In the genomic region with DNA sequence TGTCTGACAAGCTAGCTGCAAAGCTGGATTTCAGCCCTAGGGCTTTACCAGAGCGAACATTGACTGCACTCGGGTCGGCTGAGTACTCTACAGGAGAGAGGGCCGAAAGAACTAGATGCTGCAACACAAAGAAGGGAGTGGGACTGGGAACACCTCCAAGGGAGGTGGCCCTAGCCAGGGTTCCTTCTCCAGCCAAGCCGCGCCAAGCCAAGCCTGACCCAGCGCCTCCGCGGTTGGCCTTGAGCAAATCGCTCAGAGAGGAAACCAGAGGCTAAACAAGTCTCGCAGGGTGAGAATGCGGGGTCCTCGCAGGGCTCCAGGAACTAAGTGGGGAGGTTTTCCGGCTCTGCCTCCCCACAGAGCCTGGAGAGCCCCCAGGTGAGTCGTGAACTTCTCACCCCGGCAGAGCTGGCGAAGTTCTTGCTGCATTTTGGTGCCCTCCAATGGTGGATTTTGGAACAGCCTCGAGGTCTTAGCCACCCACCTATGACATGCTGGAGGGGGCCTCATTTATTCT, we compare ENCODE assay signal across 8 mouse cellular contexts. TPM values are rescaled to one million over a fixed set of nuclear protein-coding genes. Genes with fewer than 3 reads are reported as not detected.
DNase-seq lines count a peak whose midpoint lies in the region; ATAC-seq and TF ChIP-seq lines count a peak whose summit lies in the region.

No protein-coding gene starts in this region.

- H3K9me3 ChIP-seq in forebrain, embryonic 10.5 days: peaks cover 4% of the 10 kb centered on the region; the same call in 1 of the 2 replicates
- 0 out of 2 replicates have a peak, but pooled peaks cover 1% of the 10 kb centered on the region for H3K9me3 ChIP-seq in heart, embryonic 15.5 days (replicated peaks)
- no peaks in the 10 kb centered on the region for H3K9me3 ChIP-seq in liver, postnatal 0 days (ENCODE audit: low read length)
- no peaks in the 10 kb centered on the region for H3K9me3 ChIP-seq in neural tube, embryonic 15.5 days (replicated peaks)

- H3K36me3 ChIP-seq in forebrain, embryonic 10.5 days (replicated peaks): no peaks in the 10 kb centered on the region
- no peaks in the 10 kb centered on the region for H3K36me3 ChIP-seq in heart, embryonic 15.5 days
- no peaks in the 10 kb centered on the region for H3K36me3 ChIP-seq in liver, postnatal 0 days (replicated peaks; ENCODE audit: insufficient read depth, low read length)
- no peaks in the 10 kb centered on the region for H3K36me3 ChIP-seq in neural tube, embryonic 15.5 days

- 0% methylated on average over 18 of the region's 18 CpGs for WGBS in forebrain, embryonic 10.5 days
- WGBS in heart, embryonic 15.5 days: 2% methylated on average over 18 of the region's 18 CpGs
- 6% methylated on average over 18 of the region's 18 CpGs for WGBS in liver, postnatal 0 days (ENCODE audit: insufficient replicate concordance)
- WGBS in neural tube, embryonic 15.5 days: 2% methylated on average over 18 of the region's 18 CpGs

- peak; percentile 80 for TF ChIP-seq CTCF in brain, embryonic 14.5 days (IDR thresholded peaks at IDR 0.05; ENCODE audit: borderline replicate concordance, extremely low read depth, insufficient read depth, insufficient read length)
- TF ChIP-seq CTCF in liver, postnatal 0 days (IDR thresholded peaks at IDR 0.05; ENCODE audit: low read depth): peak; percentile 67

- H3K4me2 ChIP-seq in heart, embryonic 15.5 days: peak overlapping the region; percentile 86
- H3K4me2 ChIP-seq in liver, postnatal 0 days (ENCODE audit: low read depth, low read length): peak overlapping the region; percentile 76
- peak overlapping the region; percentile 87 for H3K4me2 ChIP-seq in neural tube, embryonic 15.5 days

- peak; percentile 76 for ATAC-seq in heart, embryonic 15.5 days (replicated peaks; ENCODE audit: insufficient number of reproducible peaks, insufficient read depth, low FRiP score, low read depth)
- peak; percentile 44; the same call in 1 of the 2 replicates for ATAC-seq in liver, postnatal 0 days
- peak; percentile 84 for ATAC-seq in neural tube, embryonic 15.5 days (ENCODE audit: low FRiP score)

- H3K27ac ChIP-seq in forebrain, embryonic 10.5 days: peak overlapping the region; percentile 84
- H3K27ac ChIP-seq in heart, embryonic 15.5 days: peak overlapping the region; percentile 82
- no peak overlapping the region for H3K27ac ChIP-seq in liver, postnatal 0 days (ENCODE audit: low read depth)
- H3K27ac ChIP-seq in neural tube, embryonic 15.5 days (replicated peaks): peak overlapping the region; percentile 63

- H3K27me3 ChIP-seq in forebrain, embryonic 10.5 days (ENCODE audit: poor library complexity, severe bottlenecking): peaks cover 15% of the 10 kb centered on the region
- no peaks in the 10 kb centered on the region for H3K27me3 ChIP-seq in heart, embryonic 15.5 days
- no peaks in the 10 kb centered on the region for H3K27me3 ChIP-seq in liver, postnatal 0 days (ENCODE audit: insufficient read depth, low read length)
- no peaks in the 10 kb centered on the region for H3K27me3 ChIP-seq in neural tube, embryonic 15.5 days (replicated peaks)

- TF ChIP-seq POLR2A in brain, embryonic 14.5 days (IDR thresholded peaks at IDR 0.05; ENCODE audit: borderline replicate concordance, extremely low read depth, insufficient read depth, insufficient read length, poor library complexity, severe bottlenecking): no peak

- no peak for TF ChIP-seq EP300 in liver, postnatal 0 days (IDR thresholded peaks at IDR 0.05; ENCODE audit: low read depth)

- peaks cover 37% of the 10 kb centered on the region for H3K4me1 ChIP-seq in forebrain, embryonic 10.5 days
- H3K4me1 ChIP-seq in heart, embryonic 15.5 days (replicated peaks): peaks cover 28% of the 10 kb centered on the region
- no peaks in the 10 kb centered on the region for H3K4me1 ChIP-seq in liver, postnatal 0 days (ENCODE audit: insufficient read depth)
- H3K4me1 ChIP-seq in neural tube, embryonic 15.5 days: peaks cover 27% of the 10 kb centered on the region

- peak overlapping the region; percentile 49 for H3K4me3 ChIP-seq in forebrain, embryonic 10.5 days
- H3K4me3 ChIP-seq in heart, embryonic 15.5 days: peak overlapping the region; percentile 50
- peak overlapping the region; percentile 25; the same call in 1 of the 2 replicates for H3K4me3 ChIP-seq in liver, postnatal 0 days (ENCODE audit: low read depth, low read length)
- H3K4me3 ChIP-seq in neural tube, embryonic 15.5 days (replicated peaks): peak overlapping the region; percentile 42

- peak overlapping the region; percentile 54; the same call in 1 of the 2 replicates for H3K9ac ChIP-seq in heart, embryonic 15.5 days
- peak overlapping the region; percentile 12; the same call in 1 of the 2 replicates for H3K9ac ChIP-seq in liver, postnatal 0 days (replicated peaks)
- H3K9ac ChIP-seq in neural tube, embryonic 15.5 days (replicated peaks): peak overlapping the region; percentile 49; the same call in 1 of the 2 replicates

- peak; percentile 88 for DNase-seq in CD4-positive, CD25-positive, alpha-beta regulatory T cell, adult 2 months (ENCODE audit: low read depth, low spot score)
- peak; percentile 89 for DNase-seq in brain, embryonic 14.5 days (ENCODE audit: low read depth)
- DNase-seq in forebrain, embryonic 10.5 days (ENCODE audit: extremely low spot score, low spot score): peak; percentile 75
- DNase-seq in kidney, postnatal 14 days: peak; percentile 69
- DNase-seq in liver, postnatal 0 days: peak; percentile 66
- peak; percentile 74 for DNase-seq in testis, postnatal 14 days (ENCODE audit: low spot score)

RNA-seq across cellular contexts. Expression of gene Drd3, which starts 48.0 kb away (rescaled TPM):
- polyA plus RNA-seq in brain, embryonic 14.5 days (2012; rRNA removed): 0.14 and 0.32 TPM in 2 replicates
- polyA plus RNA-seq in forebrain, embryonic 10.5 days (2016; fragmentation: Nextera tagmentation; extraction: Ambion mirVana): not detected in 2 replicates
- polyA plus RNA-seq in heart, embryonic 15.5 days (2015; fragmentation: Nextera tagmentation; extraction: Ambion mirVana): not detected in 2 replicates
- polyA plus RNA-seq in liver, postnatal 0 days (2015; fragmentation: Nextera tagmentation; extraction: Ambion mirVana): not detected in 2 replicates
- not detected in 2 replicates for polyA plus RNA-seq in neural tube, embryonic 15.5 days (2015; fragmentation: Nextera tagmentation; extraction: Ambion mirVana)
